Comparison of ENCODE assay signal across 44 mouse cellular contexts in the genomic region with DNA sequence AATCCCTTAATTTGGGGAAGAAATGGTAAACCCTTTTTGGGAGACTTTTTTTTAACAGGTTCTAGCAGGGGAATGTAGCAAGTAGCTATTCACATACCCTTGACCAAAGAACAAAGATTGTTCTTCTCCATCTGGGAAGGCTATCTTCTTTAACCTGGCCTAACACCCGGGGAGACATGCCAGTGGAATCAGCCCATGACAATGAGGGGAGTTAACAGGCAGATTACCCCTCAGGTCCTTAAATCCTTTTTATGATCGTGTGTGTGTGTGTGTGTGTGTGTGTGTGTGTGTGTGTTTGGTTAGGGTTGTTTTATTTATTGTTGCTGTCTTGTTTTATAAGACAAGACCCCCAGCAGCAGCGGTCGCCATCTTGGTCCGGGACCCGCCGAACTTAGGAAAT. TPM values are rescaled to one million over a fixed set of nuclear protein-coding genes. Genes with fewer than 3 reads are reported as not detected.
"Had no signal": no experiment of that assay in that cellular context is flagged by ENCODE, and none has a peak within 500 bp of the region (broad histone marks: within the 10 kb centered on the region; RNA-seq: fewer than 3 reads in every experiment).

No protein-coding gene starts in this region.

- H3K4me3 ChIP-seq: gastrocnemius, adult 2 months; heart, adult 2 months; heart, embryonic 10.5 days; heart, embryonic 12.5 days; hindbrain, embryonic 10.5 days; hindbrain, embryonic 12.5 days; intestine, embryonic 15.5 days; kidney, embryonic 15.5 days; limb, embryonic 13.5 days; limb, embryonic 15.5 days; liver, embryonic 12.5 days had no signal

- DNase-seq: gastrocnemius, adult 2 months; gastrocnemius, postnatal 10 days; gastrocnemius, postnatal 25 days; heart, adult 2 months; heart, postnatal 10 days; heart, postnatal 4 days; kidney, adult 11 months; kidney, adult 2 months; kidney, adult 9 months; kidney, postnatal 14 days; kidney, postnatal 36 days; layer of hippocampus, adult 9-11 months; layer of hippocampus, postnatal 36 days; left cerebral cortex, postnatal 4 days; lung, adult 18-20 months had no signal

- H3K4me1 ChIP-seq: heart, embryonic 10.5 days; heart, embryonic 12.5 days; hindbrain, embryonic 10.5 days; hindbrain, embryonic 12.5 days; intestine, embryonic 15.5 days; kidney, embryonic 15.5 days; limb, embryonic 13.5 days; limb, embryonic 15.5 days; liver, embryonic 12.5 days had no signal

- ATAC-seq: hindbrain, embryonic 16.5 days; inflammation-experienced regulatory T-cells, adult 6 months; intestine, embryonic 15.5 days; liver, embryonic 12.5 days had no signal

- H3K9me3 ChIP-seq: heart, embryonic 10.5 days; heart, embryonic 12.5 days; hindbrain, embryonic 10.5 days; hindbrain, embryonic 12.5 days; intestine, embryonic 15.5 days; kidney, embryonic 15.5 days; limb, embryonic 13.5 days; limb, embryonic 15.5 days; liver, embryonic 12.5 days had no signal

- H3K36me3 ChIP-seq: heart, embryonic 10.5 days; heart, embryonic 12.5 days; hindbrain, embryonic 10.5 days; hindbrain, embryonic 12.5 days; intestine, embryonic 15.5 days; kidney, embryonic 15.5 days; limb, embryonic 13.5 days; limb, embryonic 15.5 days; liver, embryonic 12.5 days had no signal

- H3K4me2 ChIP-seq: heart, embryonic 12.5 days; hindbrain, embryonic 12.5 days; hindbrain, embryonic 14.5 days; intestine, embryonic 15.5 days; kidney, embryonic 15.5 days; limb, embryonic 13.5 days; limb, embryonic 15.5 days; liver, embryonic 12.5 days had no signal

- H3K27me3 ChIP-seq: heart, embryonic 12.5 days; hindbrain, embryonic 12.5 days; intestine, embryonic 15.5 days; kidney, embryonic 15.5 days; limb, embryonic 13.5 days; limb, embryonic 15.5 days; liver, embryonic 12.5 days had no signal

- H3K27ac ChIP-seq: gastrocnemius, adult 2 months; heart, adult 2 months; heart, embryonic 10.5 days; hindbrain, embryonic 10.5 days; hindbrain, embryonic 12.5 days; hindbrain, embryonic 14.5 days; intestine, embryonic 15.5 days; kidney, embryonic 15.5 days; kidney, postnatal 0 days; limb, embryonic 13.5 days; limb, embryonic 15.5 days; liver, embryonic 12.5 days; liver, embryonic 14.5 days had no signal

- H3K9ac ChIP-seq: heart, embryonic 12.5 days; hindbrain, embryonic 12.5 days; hindbrain, embryonic 14.5 days; intestine, embryonic 15.5 days; kidney, embryonic 15.5 days; limb, embryonic 13.5 days; limb, embryonic 15.5 days; liver, embryonic 12.5 days; liver, embryonic 14.5 days had no signal

RNA-seq across cellular contexts. Expression of a gene that starts 17.8 kb away (rescaled TPM):
- polyA plus RNA-seq: heart, embryonic 10.5 days; kidney, embryonic 15.5 days; limb, embryonic 13.5 days had no signal

RNA-seq across cellular contexts. Expression of a gene that starts 57.8 kb away (rescaled TPM):
- total RNA-seq: gastrocnemius, adult 2 months; gastrocnemius, postnatal 10 days; gastrocnemius, postnatal 25 days; gastrocnemius, postnatal 4 days; granulocyte monocyte progenitor cell, adult 5-6 weeks; heart, adult 2 months; heart, postnatal 10 days; heart, postnatal 25 days; heart, postnatal 4 days; layer of hippocampus, adult 18-20 months; layer of hippocampus, adult 8-10 months; layer of hippocampus, postnatal 14 days; layer of hippocampus, postnatal 36 days; left cerebral cortex, adult 18-20 months; left cerebral cortex, adult 8-10 months; left cerebral cortex, postnatal 10 days; left cerebral cortex, postnatal 25 days; left cerebral cortex, postnatal 4 days; liver, adult 2 months had no signal
- polyA plus RNA-seq: heart, adult 2 months; heart, embryonic 10.5 days; heart, embryonic 12.5 days; heart, embryonic 14.5 days; heart, embryonic 16.5 days; hindbrain, embryonic 10.5 days; hindbrain, embryonic 12.5 days; hindbrain, embryonic 14.5 days; hindbrain, embryonic 16.5 days; intestine, embryonic 15.5 days; kidney, adult 2 months; kidney, embryonic 15.5 days; kidney, postnatal 0 days; large intestine, adult 2 months; liver, adult 2 months; liver, embryonic 12.5 days; liver, embryonic 14.5 days; liver, embryonic 16.5 days had no signal
